Comparison of ENCODE assay signal across 12 mouse cellular contexts in genomic region chr9:25177201-25177600, GRCm38 (mm10). TPM values are rescaled to one million over a fixed set of nuclear protein-coding genes. Genes with fewer than 3 reads are reported as not detected.
DNase-seq lines count a peak whose midpoint lies in the region; ATAC-seq lines count a peak whose summit lies in the region.
"Had no signal": no experiment of that assay in that cellular context is flagged by ENCODE, and none has a peak within 500 bp of the region (broad histone marks: within the 10 kb centered on the region; RNA-seq: fewer than 3 reads in every experiment).

No protein-coding gene starts in this region.

- no peak for ATAC-seq in activated CD4-positive, CD25-positive, alpha-beta regulatory T cell, adult 4 months
- ATAC-seq: hindbrain, embryonic 16.5 days had no signal

- DNase-seq in left cerebral cortex, postnatal 4 days, result peak; percentile 7
- no peak for DNase-seq in left cerebral cortex, adult 11 months (ENCODE audit: low spot score)
- DNase-seq in gastrocnemius, postnatal 25 days, result peak; percentile 33
- peak; percentile 26 to 50 for DNase-seq in heart, postnatal 14 days
- peak; percentile 20 to 47 for DNase-seq in kidney, postnatal 4 days
- DNase-seq in right cerebral cortex, postnatal 14 days, result no peak
- DNase-seq: adrenal gland, adult 8-10 months; cerebellum, adult 11-12 months; liver, embryonic 13.5 days; spleen, adult 18-20 months had no signal

- intact Hi-C loops in left cerebral cortex, postnatal 4 days (cut with DNase I), result no loop called here
- intact Hi-C loops in heart, postnatal 14 days (cut with DNase I), result loop anchor here (5.0 kb wide), 1 partner anchor 35 kb away; no protein-coding TSS in a partner anchor

RNA-seq across cellular contexts. Expression of gene Herpud2, which starts 25.6 kb away (rescaled TPM):
- 10 to 100 TPM; 46.9 TPM for total RNA-seq in left cerebral cortex, postnatal 4 days (2021)
- 10 to 100 TPM; 31.4 to 35.1 TPM for total RNA-seq in gastrocnemius, postnatal 25 days (2021)
- total RNA-seq in heart, postnatal 14 days (2021), result 10 to 100 TPM; 35.7 to 39.8 TPM
- 10 to 100 TPM; 10.6 to 16.8 TPM for polyA plus RNA-seq in activated CD4-positive, CD25-positive, alpha-beta regulatory T cell, adult 4 months (2017; shearing (Covaris generic))

Comparison
In these comparisons a context has a peak if more than half of its experiments do, and no peak if none do; other contexts are left out.
1. DNase-seq: peak in left cerebral cortex, postnatal 4 days (single experiment), gastrocnemius, postnatal 25 days (single experiment), heart, postnatal 14 days (2 of 2) and kidney, postnatal 4 days (2 of 2); none in left cerebral cortex, adult 11 months (single experiment) and right cerebral cortex, postnatal 14 days (single experiment).